Mouse (Mus musculus) midbrain, embryonic 10.5 days (tissue): Measurements from ENCODE around the gene Aadacl3. TPM values are rescaled to one million over a fixed set of nuclear protein-coding genes. Genes with fewer than 3 reads are reported as not detected.

ENCODE experiments used
- DNase-seq: peaks from one replicate; pipeline ENCODE4 v3.0.0-alpha.2; 2017; ENCODE audit warnings: low spot score
- H3K27ac ChIP-seq: fragments of 300-500 bp; sonication (generic); replicated peaks from 2 replicates; pipeline ENCODE4 v1.5.1; 2016; ENCODE audit warnings: mild to moderate bottlenecking
- H3K27me3 ChIP-seq: fragments of 300-500 bp; sonication (generic); 2 replicates; pipeline ENCODE4 v1.6.1; 2016; ENCODE audit warnings: low read depth, mild to moderate bottlenecking; ENCODE audit not compliant: poor library complexity, severe bottlenecking
- H3K36me3 ChIP-seq: fragments of 300-500 bp; sonication (generic); 2 replicates; pipeline ENCODE4 v1.6.1; 2016; ENCODE audit warnings: mild to moderate bottlenecking, moderate library complexity
- H3K4me1 ChIP-seq: fragments of 300-500 bp; sonication (generic); 2 replicates; pipeline ENCODE4 v1.6.1; 2016
- H3K4me3 ChIP-seq: fragments of 300-500 bp; sonication (generic); 2 replicates; pipeline ENCODE4 v1.5.1; 2016; ENCODE audit warnings: mild to moderate bottlenecking, moderate library complexity
- H3K9me3 ChIP-seq: fragments of 300-500 bp; sonication (generic); replicated peaks from 2 replicates; pipeline ENCODE4 v1.6.1; 2016; ENCODE audit warnings: mild to moderate bottlenecking
- WGBS: fragments of 180-500 bp; shearing (Covaris S2); methylation state at CpG from one replicate; pipeline ENCODE4 v1.1.7; 2016; 5-methylcytosine and 5-hydroxymethylcytosine counted together
- polyA plus RNA-seq: library from polyadenylated mRNA; unstranded; fragments of >200 nt; fragmentation: Nextera tagmentation; extraction: Ambion mirVana; gene quantifications from 2 replicates; pipeline ENCODE4 v1.2.1, GENCODE M21; 2016

The Aadacl3 gene
- polyA plus RNA-seq, 1 experiment from 2014 or later = not detected

GRCm38 (mm10) chr4:144420644-144421043 is 42.9 kb downstream of the Aadacl3 start:
- Histone ChIP-seq H3K4me1 (no peaks in the 10 kb centered on the region), H3K27ac (no peak overlapping the region)

GRCm38 (mm10) chr4:144408290-144408689 is 55.3 kb downstream of the Aadacl3 start, which contains the start of gene Pramef12:
Pramef12 (minus strand) TSS chr4:144408464.
- Histone ChIP-seq H3K9me3 (peaks cover 16% of the 10 kb centered on the region), H3K4me1 (peaks cover 7% of the 10 kb centered on the region; the same call in 1 of the 2 replicates), H3K4me3 (no peak within 1 kb of the TSS), H3K36me3 (no peaks in the 10 kb centered on the region), H3K27ac (no peak within 1 kb of the TSS), H3K27me3 (no peaks in the 10 kb centered on the region)
- DNase-seq = no peak
- WGBS = 83% methylated on average over 9 of the region's 9 CpGs

More at GRCm38 (mm10) chr4:144420644-144421043, 42.9 kb downstream of the Aadacl3 start:
- no peaks in the 10 kb centered on the region for H3K27me3 ChIP-seq
- no peak overlapping the region for H3K4me3 ChIP-seq
- H3K36me3 ChIP-seq = no peaks in the 10 kb centered on the region
- peaks cover 20% of the 10 kb centered on the region; the same call in 1 of the 2 replicates for H3K9me3 ChIP-seq
- no peak for DNase-seq

DNA sequence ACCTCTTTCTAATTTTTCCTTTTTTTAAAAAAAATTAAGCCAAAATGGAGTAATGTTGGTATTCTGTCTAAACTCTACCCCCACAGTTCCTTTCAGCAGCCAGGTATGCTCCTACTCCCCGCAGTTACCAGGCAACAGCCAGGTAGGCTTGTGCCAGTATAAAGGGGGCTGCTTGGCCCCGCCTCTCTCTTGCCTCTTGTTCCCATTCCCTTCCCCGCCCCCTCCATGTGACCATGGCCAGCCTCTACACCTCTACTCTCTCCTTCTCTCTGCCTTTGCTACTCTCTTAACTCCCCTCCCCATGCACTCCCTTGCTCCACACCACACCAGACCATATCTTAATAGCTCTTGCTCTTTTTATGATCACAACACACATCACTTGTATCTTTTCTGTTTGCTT is 57.3 kb downstream of the Aadacl3 start:
- Histone ChIP-seq H3K4me3 (no peak overlapping the region), H3K4me1 (peaks cover 7% of the 10 kb centered on the region; the same call in 1 of the 2 replicates), H3K27me3 (no peaks in the 10 kb centered on the region), H3K27ac (no peak overlapping the region), H3K9me3 (peaks cover 9% of the 10 kb centered on the region), H3K36me3 (no peaks in the 10 kb centered on the region)
- no peak for DNase-seq
- WGBS = 61% methylated on average over 3 of the region's 3 CpGs

DNA sequence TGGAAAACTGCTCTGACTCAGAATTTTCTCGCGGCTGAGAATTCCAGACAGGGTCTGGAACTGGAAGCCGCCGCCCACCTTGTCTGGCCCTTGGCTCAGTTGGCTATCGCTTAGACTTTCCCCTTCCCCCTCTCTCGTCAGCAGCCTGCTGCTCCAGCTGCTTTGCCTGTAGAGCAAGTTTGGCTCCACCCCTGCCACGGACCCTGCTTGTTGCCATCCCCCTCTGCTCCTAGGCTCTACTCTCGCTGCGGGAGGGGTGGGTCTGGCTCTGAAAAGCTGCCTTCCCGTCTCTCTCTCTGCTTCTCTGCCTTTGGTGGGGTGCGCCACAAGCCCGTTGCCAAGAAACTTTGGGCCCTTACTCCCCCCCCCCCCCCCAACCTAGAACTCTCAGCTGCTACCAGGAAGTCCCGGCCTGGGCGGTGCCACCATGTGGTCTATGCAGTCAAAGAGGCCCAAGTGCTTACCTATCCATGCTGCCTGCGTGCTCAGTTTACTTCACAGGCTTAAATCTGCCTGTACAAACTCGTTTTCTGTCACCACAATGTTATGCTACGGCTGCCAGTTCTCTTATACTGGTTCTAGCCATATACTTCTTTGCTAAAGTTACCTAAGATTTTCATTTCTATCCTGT is 59.0 kb downstream of the Aadacl3 start:
- H3K27me3 ChIP-seq = no peaks in the 10 kb centered on the region
- no peaks in the 10 kb centered on the region for H3K36me3 ChIP-seq
- DNase-seq = peak; percentile 29
- 10% methylated on average over 17 of the region's 17 CpGs for WGBS
- no peak overlapping the region; the same call in 1 of the 2 replicates for H3K27ac ChIP-seq
- peaks cover 7% of the 10 kb centered on the region; the same call in 1 of the 2 replicates for H3K4me1 ChIP-seq
- peak overlapping the region; percentile 44 for H3K4me3 ChIP-seq
- peaks cover 5% of the 10 kb centered on the region for H3K9me3 ChIP-seq

Other genes with a start within 250 kb of the Aadacl3 start
- gene Pramel5, start 183.3 kb downstream of the Aadacl3 start, polyA plus RNA-seq = not detected in 2 replicates
- gene Gm13128, start 133.5 kb downstream of the Aadacl3 start, polyA plus RNA-seq = not detected in 2 replicates
- not detected in 2 replicates for gene Gm13119, start 105.8 kb downstream of the Aadacl3 start, polyA plus RNA-seq
- not detected in 2 replicates for gene Pramef20, start 85.8 kb downstream of the Aadacl3 start, polyA plus RNA-seq
- gene Pramef12, start 55.3 kb downstream of the Aadacl3 start, polyA plus RNA-seq = not detected in 2 replicates
- gene 1700012P22Rik, start 25.0 kb downstream of the Aadacl3 start, polyA plus RNA-seq = not detected in 2 replicates
- gene Gm9944, start 10.4 kb downstream of the Aadacl3 start, polyA plus RNA-seq = not detected in 2 replicates
- gene 9430007A20Rik, start 56.1 kb upstream of the Aadacl3 start, polyA plus RNA-seq = not detected in 2 replicates
- gene Gm13124, start 101.4 kb upstream of the Aadacl3 start, polyA plus RNA-seq = not detected in 2 replicates
- not detected in 2 replicates for gene Aadacl4, start 150.0 kb upstream of the Aadacl3 start, polyA plus RNA-seq
- gene Gm436, start 222.6 kb upstream of the Aadacl3 start, polyA plus RNA-seq = not detected in 2 replicates